Mouse (Mus musculus) gastrocnemius, postnatal 14 days (tissue): Measurements from ENCODE around the gene Afdn. TPM values are rescaled to one million over a fixed set of nuclear protein-coding genes. Genes with fewer than 3 reads are reported as not detected.

ENCODE experiments used
- DNase-seq: peaks from one replicate; pipeline ENCODE4 v3.0.0; 2021; ENCODE audit warnings: mixed read lengths
- intact Hi-C: fragments of 180-260 bp; cut with DNase I; formaldehyde crosslinking; loops from one replicate; pipeline ENCODE4 v1.15.1; 2025; ENCODE audit warnings: low total_unique reads
- long read RNA-seq, 2 experiments: library from polyadenylated mRNA; stranded (forward); transcript quantifications; one replicate each; pipeline ENCODE4 v2.0.0; 2021
- total RNA-seq, 2 experiments: library from RNA; stranded (reverse); gene quantifications; 2 replicates each; pipeline ENCODE4 v1.2.3; 2021

Gene Afdn
- total RNA-seq, result 10 to 100 TPM; 77.6 to 81.8 TPM
- long read RNA-seq, experiment 1, partial matches to known transcripts, result 9 of 21 reads
- long read RNA-seq, experiment 1, other reads (novel, unspliced or antisense), result 8 of 21 reads
- long read RNA-seq, experiment 2, partial matches to known transcripts, result 13 of 45 reads
- long read RNA-seq, experiment 2, other reads (novel, unspliced or antisense), result 29 of 45 reads

GRCm38 (mm10) chr17:13759853-13760627 lies at the start of gene Afdn:
Gene Afdn, plus strand, starts transcription at chr17:13760539.
- DNase-seq, result peak; percentile 80
- intact Hi-C loops, result no loop called here

DNA sequence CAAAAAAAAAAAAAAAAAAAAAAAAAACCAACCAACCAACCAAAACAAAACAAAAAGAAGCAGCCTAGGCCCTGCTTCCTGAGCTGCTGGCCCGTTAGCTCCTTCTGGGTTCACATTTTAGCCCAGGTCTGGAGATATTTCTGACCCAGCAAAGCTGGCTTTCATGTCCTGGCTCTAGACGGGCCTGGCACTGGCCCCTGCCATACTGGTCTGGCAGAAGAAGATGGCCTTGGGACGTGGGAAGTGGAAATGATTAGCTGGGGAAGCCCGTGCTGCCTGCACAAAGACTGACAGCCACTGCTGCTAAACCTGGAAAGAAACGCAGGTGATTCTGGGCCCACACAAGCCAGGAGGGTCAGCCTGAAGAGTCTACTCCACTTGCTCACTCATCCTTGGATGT lies 49.2 kb upstream of the Afdn start:
- DNase-seq, result no peak
- intact Hi-C loops, result no loop called here

DNA sequence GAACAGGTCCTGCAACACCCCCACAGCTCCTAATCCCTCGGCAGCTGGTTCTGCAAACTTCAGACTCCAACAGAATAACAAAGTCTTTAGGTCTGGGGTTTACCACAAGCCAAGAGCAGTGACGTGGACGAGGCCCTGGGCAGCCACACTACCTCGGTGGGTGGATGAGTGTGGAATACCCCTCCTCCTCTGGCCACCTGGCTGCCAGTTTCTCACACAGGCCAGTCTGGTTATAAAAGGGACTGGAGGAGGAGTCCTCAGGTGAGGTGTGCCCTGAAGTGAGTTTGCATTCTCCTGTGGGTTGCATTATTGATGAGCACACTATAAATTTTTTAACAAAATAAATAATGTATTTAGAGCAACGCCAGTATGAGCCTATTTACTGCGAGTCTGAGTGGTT lies 48.2 kb upstream of the Afdn start:
- no peak for DNase-seq
- intact Hi-C loops, result no loop called here

DNA sequence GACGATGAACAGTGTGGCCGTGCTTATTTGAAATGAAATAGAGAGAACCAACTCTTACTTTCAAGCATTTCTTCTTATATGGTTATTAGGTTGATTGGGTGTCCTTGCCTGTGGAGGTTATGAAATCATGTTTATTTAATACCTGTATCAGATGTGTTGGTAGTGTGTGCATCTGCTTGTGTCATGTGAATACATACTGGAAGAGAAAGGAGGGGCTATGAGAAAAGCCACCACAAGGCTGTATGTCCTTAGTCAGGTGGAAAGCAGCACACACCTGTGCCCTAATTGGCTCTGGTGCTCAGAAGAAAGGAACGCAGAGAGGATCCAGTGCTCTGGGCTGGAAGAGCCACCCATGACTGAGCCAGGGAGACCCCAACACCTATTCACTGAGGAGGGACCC lies 47.8 kb upstream of the Afdn start:
- DNase-seq, result no peak
- intact Hi-C loops, result no loop called here

GRCm38 (mm10) chr17:13714128-13714527 lies 46.2 kb upstream of the Afdn start:
- intact Hi-C loops, result no loop called here

DNA sequence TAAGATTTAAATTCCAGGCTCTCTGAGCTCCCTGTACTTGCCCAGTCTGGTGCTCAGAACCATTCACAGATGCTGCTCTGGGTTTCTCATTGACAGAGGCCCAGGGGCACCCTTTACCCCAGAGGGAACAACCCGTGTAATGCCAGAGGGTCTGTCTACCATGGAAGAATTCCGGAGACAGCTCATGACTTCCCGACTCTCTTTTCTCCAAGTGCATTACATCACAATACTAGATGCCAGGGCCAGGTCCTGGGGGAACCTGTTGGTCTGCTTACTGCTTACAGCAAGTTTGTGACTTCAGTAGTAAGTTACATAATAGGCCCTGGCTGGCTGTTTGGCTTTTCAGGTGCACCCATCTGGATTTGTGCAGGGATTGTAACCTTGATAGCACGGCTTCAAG lies 45.7 kb upstream of the Afdn start:
- DNase-seq, result no peak
- intact Hi-C loops, result no loop called here

More at GRCm38 (mm10) chr17:13714128-13714527, 46.2 kb upstream of the Afdn start:
- DNase-seq, result no peak

GRCm38 (mm10) chr17:13715511-13715910 lies 44.8 kb upstream of the Afdn start:
- no peak for DNase-seq
- intact Hi-C loops, result no loop called here

DNA sequence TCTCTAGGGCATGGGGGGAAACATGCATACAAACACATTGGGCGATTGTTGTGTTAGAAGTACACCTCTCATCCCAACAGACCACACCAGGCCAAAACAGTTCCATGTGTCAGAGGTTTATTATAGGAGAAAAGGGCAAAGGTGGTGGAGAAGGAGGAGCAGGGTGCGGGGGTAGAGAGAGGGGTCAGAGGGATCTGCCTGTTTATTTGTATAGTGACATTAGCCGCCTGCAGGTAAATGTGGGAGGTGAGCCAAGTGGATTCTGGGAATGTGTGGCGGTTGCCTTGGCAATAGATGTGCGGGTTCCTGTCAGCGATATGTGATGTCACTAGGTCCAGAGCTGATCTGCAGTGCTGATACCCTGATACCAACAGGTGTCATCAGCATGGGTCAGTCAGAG lies 44.0 kb upstream of the Afdn start:
- intact Hi-C loops, result no loop called here
- no peak for DNase-seq

DNA sequence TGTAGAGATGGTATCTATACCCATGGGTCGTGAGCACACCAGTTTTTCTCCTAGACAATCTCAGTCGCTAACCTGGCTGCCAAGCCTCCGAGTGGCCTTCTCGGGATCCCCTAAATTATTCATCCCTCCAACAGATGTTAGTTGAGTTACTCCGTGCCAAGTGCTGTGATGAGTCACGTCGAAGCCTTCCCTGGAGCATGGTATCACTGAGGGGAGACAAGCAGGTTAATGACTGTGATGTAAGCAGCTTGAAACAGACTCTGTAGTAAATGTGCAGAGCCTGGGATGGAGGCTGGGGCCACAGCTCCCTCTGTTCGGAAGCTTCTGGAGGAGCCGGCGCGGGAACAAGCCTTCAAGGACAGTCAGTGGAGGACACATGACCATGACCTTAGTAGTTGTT lies 42.9 kb upstream of the Afdn start:
- intact Hi-C loops, result no loop called here

GRCm38 (mm10) chr17:13720187-13720586 lies 40.2 kb upstream of the Afdn start:
- DNase-seq, result no peak
- intact Hi-C loops, result no loop called here

More for the DNA sequence above, 42.9 kb upstream of the Afdn start:
- no peak for DNase-seq

GRCm38 (mm10) chr17:13721372-13721771 lies 39.0 kb upstream of the Afdn start:
- DNase-seq, result no peak
- intact Hi-C loops, result no loop called here

DNA sequence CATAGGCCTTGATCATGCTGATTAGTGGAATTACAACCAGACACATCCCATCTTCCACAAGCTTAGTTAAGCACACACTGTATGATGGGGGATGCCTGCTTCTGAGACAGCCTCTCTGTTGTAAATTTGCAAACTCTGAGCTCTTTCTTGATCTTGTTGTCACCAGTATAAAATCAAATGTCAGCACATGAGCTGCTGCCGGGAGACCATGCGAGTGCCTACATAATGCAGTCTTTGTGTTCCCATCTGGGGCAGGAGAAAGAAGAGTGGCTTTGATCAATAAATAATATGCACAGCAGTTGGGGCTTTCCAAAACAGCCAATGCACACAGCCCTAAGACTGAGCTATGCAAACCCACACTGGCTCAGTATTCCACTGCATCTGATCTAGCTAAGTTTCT lies 37.9 kb upstream of the Afdn start:
- DNase-seq, result no peak
- intact Hi-C loops, result no loop called here

DNA sequence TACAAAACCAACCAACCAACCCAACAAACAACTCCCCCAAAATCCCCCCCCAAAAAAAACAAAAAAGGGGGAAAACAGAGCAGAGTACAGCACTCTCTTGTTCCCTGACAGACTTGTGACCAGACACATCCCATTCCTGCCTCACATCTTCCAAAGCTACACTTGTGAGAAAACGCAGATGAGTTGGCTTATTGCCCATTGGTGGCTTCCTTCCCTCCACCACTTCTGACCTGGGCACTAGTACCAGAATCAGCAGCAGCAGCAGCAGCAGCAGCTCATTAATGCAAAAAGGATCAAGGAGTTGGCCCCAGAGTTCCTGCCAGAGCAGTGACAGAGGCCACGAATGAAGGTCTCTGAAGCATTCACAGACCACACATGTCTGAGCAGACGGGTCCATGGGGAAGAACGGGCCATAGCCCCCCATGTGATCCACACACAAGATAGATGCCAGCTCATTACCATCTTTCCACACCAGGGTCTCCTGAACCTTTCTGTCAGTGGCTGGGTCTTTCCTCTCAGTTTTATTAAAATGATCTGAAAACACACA lies 35.3 kb upstream of the Afdn start:
- intact Hi-C loops, result no loop called here
- DNase-seq, result no peak

DNA sequence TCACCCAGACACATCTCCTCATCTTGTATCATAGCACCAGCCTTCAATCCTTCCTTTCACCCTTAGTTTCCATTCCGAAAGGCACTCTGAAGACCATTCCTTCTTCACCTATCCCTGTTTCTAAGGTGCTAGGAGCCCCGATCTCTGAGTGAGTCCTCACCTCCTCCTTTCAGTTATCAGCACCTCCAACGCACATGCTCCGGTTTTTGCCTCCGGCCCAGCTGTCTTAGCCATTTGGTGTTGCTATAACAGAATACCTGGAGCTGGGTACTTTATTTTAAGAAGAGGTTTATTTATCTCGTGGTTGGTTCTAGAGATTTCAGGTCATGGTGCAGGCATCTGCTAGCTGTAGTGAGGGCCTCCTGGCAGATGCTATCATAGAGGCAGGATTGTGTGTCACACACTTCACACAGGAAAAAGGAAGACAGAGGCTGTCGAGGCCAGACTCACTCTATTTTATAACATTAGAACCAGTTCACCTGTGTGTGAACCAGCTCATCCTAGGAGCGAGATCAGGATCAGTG lies 33.4 kb upstream of the Afdn start:
- DNase-seq, result no peak

GRCm38 (mm10) chr17:13730980-13731726 lies 29.2 kb upstream of the Afdn start:
- intact Hi-C loops, result no loop called here
- no peak for DNase-seq

More for the DNA sequence above, 33.4 kb upstream of the Afdn start:
- intact Hi-C loops, result no loop called here

- no peak for DNase-seq
- intact Hi-C loops, result no loop called here
Measured at GRCm38 (mm10) chr17:13731727-13732112, 28.6 kb upstream of the Afdn start.

DNA sequence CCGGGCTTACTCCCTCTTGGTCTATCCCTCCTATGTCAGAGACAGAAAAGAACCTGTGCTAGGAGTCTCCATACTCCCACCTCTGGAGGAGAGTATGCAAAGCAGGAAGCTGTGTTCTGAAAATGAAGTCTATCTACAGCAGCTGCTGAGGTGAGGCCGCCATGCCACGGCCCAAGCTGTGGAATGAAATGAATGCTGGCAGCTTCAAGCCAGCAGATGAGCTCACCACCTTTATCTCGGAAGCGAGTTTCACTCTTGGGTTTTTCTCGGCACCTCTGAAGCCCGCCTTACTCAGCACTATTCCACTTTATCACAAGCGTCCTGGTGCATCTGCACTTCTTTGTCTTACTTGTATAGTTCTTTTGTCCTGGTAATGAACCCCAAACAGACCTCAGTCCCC lies 27.7 kb upstream of the Afdn start:
- no peak for DNase-seq
- intact Hi-C loops, result no loop called here

DNA sequence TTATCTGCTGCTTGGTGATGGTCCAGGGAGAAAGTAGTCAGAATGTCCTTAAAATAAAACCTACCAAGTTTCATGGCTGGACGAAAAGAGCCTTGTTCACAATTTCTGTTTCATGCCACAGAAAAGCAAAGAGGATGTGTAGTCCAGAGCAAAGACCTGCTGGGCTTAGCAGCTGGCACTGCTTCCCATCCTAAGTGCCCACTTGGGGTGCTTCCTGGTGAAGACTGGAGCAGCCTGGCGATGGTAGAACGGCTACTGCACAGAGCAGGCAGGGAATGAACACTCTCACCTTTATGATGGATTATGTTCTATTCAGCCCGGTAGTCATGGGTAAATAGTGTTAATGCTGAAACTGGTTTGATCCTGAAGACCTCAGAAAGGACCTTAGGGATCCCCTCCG lies 26.4 kb upstream of the Afdn start:
- intact Hi-C loops, result no loop called here
- no peak for DNase-seq

- intact Hi-C loops, result no loop called here
Measured at GRCm38 (mm10) chr17:13735057-13735456, 25.3 kb upstream of the Afdn start.

DNA sequence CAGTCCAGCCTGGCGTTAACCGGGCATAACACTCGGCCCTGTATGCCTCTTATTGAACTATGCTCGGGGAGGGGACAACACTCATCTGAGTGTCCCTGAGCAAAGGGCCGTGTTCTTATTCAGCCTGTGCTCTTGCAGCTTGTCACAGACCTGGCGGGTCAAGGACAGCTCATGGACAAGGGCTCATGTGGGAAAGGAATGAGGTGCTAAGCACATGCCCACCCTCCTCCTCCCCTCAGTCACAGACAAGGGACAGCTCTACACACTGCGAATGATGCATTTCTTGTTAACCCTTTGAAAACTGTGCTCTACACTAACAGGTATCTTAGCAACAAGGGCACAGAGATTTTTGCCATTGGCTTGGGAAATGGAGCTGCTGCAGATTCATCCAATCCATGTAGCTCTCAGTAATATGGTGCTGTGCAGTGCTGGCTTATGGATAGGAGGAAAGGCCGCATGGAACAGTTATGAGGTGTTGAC lies 24.5 kb upstream of the Afdn start:
- intact Hi-C loops, result no loop called here
- DNase-seq, result no peak

More at GRCm38 (mm10) chr17:13735057-13735456, 25.3 kb upstream of the Afdn start:
- DNase-seq, result no peak
